Mouse (Mus musculus) left cerebral cortex, adult 2 months (tissue): ENCODE measurements at regions not wholly inside any gene's neighbourhood (a gene's known extent, or its start where the extent isn't known, plus 50 kb on each side); places are given as distances from the start of the nearest gene placed in this dataset.

Experiments used
- DNase-seq, 2 experiments: peaks; one replicate each; pipeline ENCODE4 v3.0.0; 2021 to 2022; ENCODE audit warnings: low spot score in 2 of 2, mixed read lengths in 1 of 2; ENCODE audit errors: extremely low spot score in 1 of 2
- H3K27ac ChIP-seq: fragments of 200-600 bp; 2 replicates; pipeline ENCODE4 v1.8.1; 2022
- H3K4me3 ChIP-seq: fragments of 200-600 bp; 2 replicates; pipeline ENCODE4 v1.8.1; 2022
- CTCF ChIP-seq: fragments of 200-600 bp; IDR thresholded peaks from 2 replicates; pipeline ENCODE4 v1.8.1; 2022; ENCODE audit warnings: antibody characterized with exemption, mild to moderate bottlenecking, moderate library complexity
- intact Hi-C: fragments of 180-260 bp; cut with DNase I; formaldehyde crosslinking; loops from one replicate; pipeline ENCODE4 v1.15.1; 2025

- no peak overlapping the region for H3K4me3 ChIP-seq
- H3K27ac ChIP-seq, result no peak overlapping the region
- intact Hi-C loops, result no loop called here
- no peak for TF ChIP-seq CTCF
- DNase-seq, result no peak
Measured at GRCm38 (mm10) chr13:43976676-43977075, 192.1 kb downstream of the Cd83 start.

GRCm38 (mm10) chr13:43987338-43987737 lies 202.8 kb downstream of the Cd83 start:
- intact Hi-C loops, result no loop called here

GRCm38 (mm10) chr13:43988421-43988820 lies 203.8 kb downstream of the Cd83 start:
- no peak for DNase-seq
- Histone ChIP-seq H3K27ac (no peak overlapping the region), H3K4me3 (no peak overlapping the region)
- intact Hi-C loops, result no loop called here
- TF ChIP-seq CTCF, result no peak

More at GRCm38 (mm10) chr13:43987338-43987737, 202.8 kb downstream of the Cd83 start:
- no peak overlapping the region for H3K27ac ChIP-seq
- TF ChIP-seq CTCF, result no peak
- H3K4me3 ChIP-seq, result no peak overlapping the region
- no peak for DNase-seq

- Histone ChIP-seq H3K4me3 (peak overlapping the region; percentile 21; the same call in 1 of the 2 replicates), H3K27ac (peak overlapping the region; percentile 36; the same call in 1 of the 2 replicates)
- TF ChIP-seq CTCF, result no peak
- intact Hi-C loops, result no loop called here
- peak; percentile 36 to 50 for DNase-seq
Measured at GRCm38 (mm10) chr13:43990281-43991101, 205.9 kb downstream of the Cd83 start.

GRCm38 (mm10) chr13:43991774-43992173 lies 207.2 kb downstream of the Cd83 start:
- Histone ChIP-seq H3K4me3 (no peak overlapping the region), H3K27ac (no peak overlapping the region)
- peak in 1 of 2 experiments; percentile 14 for DNase-seq
- intact Hi-C loops, result no loop called here
- no peak for TF ChIP-seq CTCF

- no peak overlapping the region for H3K27ac ChIP-seq
- H3K4me3 ChIP-seq, result no peak overlapping the region
- intact Hi-C loops, result no loop called here
- DNase-seq, result no peak
- no peak for TF ChIP-seq CTCF
Measured at GRCm38 (mm10) chr13:43992968-43993367, 208.4 kb downstream of the Cd83 start.

GRCm38 (mm10) chr13:43994361-43994760 lies 209.8 kb downstream of the Cd83 start:
- H3K27ac ChIP-seq, result no peak overlapping the region
- intact Hi-C loops, result no loop called here
- no peak overlapping the region for H3K4me3 ChIP-seq
- TF ChIP-seq CTCF, result no peak
- no peak for DNase-seq

- no peak for DNase-seq
- no peak overlapping the region for H3K27ac ChIP-seq
- intact Hi-C loops, result no loop called here
- H3K4me3 ChIP-seq, result no peak overlapping the region
- no peak for TF ChIP-seq CTCF
Measured at GRCm38 (mm10) chr13:43995623-43996022, 211.0 kb downstream of the Cd83 start.

GRCm38 (mm10) chr13:44001861-44002545 lies 217.4 kb downstream of the Cd83 start:
- no peak for DNase-seq
- intact Hi-C loops, result no loop called here
- no peak overlapping the region for H3K4me3 ChIP-seq
- no peak for TF ChIP-seq CTCF
- H3K27ac ChIP-seq, result no peak overlapping the region

- Histone ChIP-seq H3K27ac (no peak overlapping the region), H3K4me3 (no peak overlapping the region)
- no peak for DNase-seq
- TF ChIP-seq CTCF, result no peak
- intact Hi-C loops, result no loop called here
Measured at GRCm38 (mm10) chr13:44012868-44013267, 228.3 kb downstream of the Cd83 start.

GRCm38 (mm10) chr13:44018489-44019303 lies 234.1 kb downstream of the Cd83 start:
- intact Hi-C loops, result no loop called here
- Histone ChIP-seq H3K27ac (no peak overlapping the region), H3K4me3 (no peak overlapping the region)
- no peak for TF ChIP-seq CTCF
- DNase-seq, result no peak

GRCm38 (mm10) chr13:44019304-44019583 lies 234.7 kb downstream of the Cd83 start:
- Histone ChIP-seq H3K27ac (no peak overlapping the region), H3K4me3 (no peak overlapping the region)
- no peak for DNase-seq
- intact Hi-C loops, result no loop called here
- TF ChIP-seq CTCF, result no peak
